Mouse (Mus musculus): ENCODE measurements around the gene Dhcr24.
A peak's percentile ranks its signal among the peaks of the same experiment; 100 is the strongest.

The Dhcr24 gene

DNA sequence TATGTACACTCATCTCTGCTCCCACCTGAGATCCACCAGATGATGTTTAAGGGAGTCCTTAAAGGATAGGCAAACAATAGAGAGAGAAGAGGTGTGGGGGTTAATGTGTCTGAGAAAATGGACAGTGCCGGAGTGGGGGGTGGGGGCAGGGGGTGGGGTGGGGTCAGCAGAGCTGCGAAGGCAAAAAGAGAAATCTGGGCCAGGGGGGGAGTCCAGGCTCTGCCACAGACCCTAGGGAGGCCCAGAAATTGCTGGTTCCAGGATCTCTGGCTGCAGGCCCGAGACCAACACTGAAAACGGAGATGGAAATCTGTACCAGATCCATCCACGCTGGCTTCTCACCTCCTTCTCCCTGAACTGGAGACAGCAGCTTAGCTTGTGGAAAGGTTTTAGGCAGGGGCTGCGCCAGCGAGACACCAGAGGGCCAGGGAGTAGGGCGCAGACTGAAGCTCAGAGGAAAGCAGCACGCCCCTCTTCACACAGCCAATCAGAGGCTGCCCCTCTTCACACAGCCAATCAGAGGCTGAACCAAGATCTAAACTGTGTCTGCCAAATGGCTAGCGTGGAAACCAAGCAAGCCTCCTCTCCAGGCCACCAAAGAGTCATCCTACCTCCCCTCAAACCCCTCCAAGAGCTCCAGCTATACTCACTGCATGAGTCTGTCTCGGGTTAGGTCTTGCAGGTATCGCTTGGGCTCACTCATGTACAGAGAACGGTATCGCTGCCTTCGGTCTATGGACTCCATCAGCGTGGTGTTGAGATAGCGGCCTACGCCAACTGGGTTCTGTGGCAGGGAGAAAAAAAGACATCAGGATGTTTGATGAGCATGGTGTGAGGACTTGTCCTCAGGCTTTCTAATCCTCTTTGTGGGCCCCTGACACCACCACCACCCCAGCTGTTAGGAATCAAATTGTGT, 46.1 kb downstream of the Dhcr24 start:
- DNase-seq (ENCODE audit: low spot score in 2 of 2): no peak

DNA sequence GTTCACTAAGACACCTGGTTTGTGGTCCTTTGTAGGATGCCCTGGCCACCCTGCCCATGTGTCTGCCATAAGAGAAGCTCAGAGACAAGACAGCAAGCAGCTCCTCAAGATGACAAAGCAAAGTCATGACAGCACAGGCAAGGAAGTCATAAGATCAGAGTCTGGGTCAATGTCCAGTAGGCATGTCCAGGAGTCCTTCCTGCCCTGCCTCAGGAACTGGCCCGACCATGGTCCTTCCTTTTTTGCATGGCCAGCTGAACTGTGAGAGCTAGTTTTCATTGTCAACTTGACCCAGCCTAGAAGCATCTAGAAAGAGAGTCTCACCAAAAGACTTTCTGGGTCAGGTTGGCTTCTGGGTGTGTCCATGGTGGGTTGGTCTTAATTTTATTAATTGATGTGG, 47.1 kb downstream of the Dhcr24 start:
- DNase-seq (ENCODE audit: low spot score in 2 of 2): no peak

DNA sequence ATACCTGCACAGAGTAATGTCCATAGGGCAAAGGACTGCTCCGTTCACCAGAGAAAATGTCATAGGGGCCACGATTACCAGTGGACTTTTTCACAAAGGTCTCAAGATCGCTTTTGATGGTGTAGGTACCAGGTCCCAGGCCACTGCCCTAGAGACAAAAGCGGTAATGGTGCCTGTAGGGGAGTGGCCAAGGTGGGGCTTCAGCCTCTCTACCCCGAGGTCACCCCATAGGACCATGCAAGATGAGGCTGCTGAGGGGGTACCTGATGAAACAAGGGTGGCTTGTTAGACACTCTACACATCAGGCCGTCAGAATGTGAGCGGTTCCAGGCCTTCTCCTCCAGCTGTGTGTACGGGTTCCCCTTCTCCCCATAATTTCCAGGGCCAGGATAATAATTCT, 52.3 kb downstream of the Dhcr24 start:
- no peak for DNase-seq (ENCODE audit: low spot score in 2 of 2)

DNA sequence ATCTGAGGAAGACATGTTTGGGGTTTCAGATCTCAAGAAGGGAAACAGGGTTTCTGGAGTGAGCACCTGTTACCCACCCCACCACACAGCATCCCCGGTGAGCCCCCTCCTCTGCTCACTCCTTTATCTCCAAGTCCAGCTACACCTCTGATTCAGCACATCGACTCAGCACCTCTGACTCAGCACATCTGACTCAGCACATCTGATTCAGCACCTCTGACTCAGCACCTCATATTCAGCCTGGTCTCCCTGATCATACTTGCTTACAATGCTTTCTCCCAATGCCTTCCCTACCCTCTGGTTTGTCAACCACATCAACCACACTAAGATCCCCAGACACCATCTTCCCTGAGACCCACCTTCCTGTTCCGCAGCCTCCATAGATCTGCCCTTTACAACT, 52.7 kb downstream of the Dhcr24 start:
- DNase-seq (ENCODE audit: low spot score in 2 of 2): no peak

DNA sequence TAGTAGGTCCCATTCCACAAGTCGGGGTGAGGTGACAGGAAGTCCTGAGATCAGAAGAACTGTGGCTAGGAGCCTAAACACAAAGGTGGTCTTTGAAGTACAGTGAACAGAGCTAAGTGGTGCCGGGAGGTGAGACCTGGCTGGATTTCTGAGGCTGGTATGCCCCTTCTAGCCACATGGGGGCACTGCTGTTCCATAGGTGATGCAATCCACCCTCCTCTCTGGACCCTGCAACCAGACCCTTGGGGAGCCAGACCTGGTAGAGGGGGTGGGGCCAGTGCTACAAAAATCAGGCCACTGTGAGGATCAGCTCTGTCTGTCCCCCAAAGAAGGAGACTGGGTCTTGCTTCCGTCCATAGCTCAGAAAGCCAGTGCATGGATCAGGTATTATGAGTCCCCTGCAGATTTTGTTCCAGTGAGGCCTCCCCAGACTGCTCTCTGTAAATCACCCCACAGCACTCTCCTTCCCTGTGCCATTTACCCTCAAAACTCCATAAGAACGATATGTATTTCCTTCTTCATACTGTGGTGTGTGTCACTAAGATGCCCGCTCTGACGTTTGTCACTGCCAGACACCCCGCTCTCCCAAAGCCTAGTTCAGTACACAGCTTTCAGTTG, 53.5 kb downstream of the Dhcr24 start:
- peak; percentile 52 to 75 for DNase-seq (ENCODE audit: low spot score in 2 of 2)

DNA sequence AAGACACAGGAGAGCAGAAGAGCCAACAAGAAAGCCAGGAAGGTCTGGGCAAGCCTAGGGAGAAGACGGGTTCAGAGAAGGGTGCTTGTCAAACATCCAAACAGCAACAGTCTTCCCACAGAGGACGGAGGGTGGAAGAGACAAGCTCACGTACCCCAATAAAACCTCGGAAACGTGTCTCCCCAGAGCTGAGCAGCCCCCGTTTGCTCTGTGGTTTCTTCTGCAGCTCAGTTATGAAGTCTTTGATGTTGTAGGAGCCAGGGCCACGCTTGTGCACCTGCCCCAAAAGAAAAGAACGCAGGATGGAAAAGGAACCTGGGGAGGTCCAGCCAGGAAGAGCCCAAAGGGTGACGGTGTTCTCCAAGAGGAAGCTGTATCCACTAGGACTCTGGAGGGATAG, 54.0 kb downstream of the Dhcr24 start:
- no peak for DNase-seq (ENCODE audit: low spot score in 2 of 2)

DNA sequence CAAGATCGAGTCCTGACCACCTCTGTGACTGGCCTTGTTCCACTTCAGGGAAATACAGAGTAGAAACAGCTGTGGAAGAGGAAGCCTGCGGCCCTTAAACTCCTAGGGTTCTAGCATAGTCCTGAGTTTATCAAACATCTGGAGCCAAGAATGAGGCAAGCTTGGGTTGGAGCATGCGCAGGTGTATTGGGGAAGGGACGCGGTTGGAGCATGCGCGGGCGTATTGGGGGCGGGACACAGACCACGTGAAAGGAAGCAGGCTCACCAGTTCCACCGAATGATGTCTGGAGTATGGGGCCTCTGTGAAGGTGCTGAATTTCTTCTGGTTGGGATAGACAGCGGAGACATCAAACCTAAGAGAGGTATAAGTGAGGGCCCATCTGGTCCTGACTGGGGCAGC, 54.8 kb downstream of the Dhcr24 start:
- DNase-seq (ENCODE audit: low spot score in 2 of 2): no peak

DNA sequence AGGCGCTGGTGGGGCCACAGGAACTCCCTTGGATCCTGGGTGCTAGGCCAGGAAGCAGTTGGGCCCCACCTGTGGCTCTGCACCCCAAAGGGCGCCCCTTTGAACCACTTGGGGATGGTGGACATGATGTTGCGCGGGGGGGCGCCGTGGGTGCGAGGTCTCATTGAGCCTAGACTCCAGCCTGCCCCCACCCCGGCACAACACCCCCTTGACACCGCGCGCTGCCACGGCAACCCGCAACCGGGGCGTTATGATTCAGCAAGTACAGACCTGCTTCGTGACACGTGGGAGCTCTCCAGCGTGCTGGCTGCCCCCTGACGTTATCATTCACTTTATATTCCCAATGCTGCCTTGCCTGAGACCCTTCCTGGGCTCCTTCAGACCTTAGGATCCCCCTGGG, 56.2 kb downstream of the Dhcr24 start, which contains the start of gene Lexm:
Lexm (minus strand) TSS at position 186 of the 400 bp plus-strand sequence.
- DNase-seq (ENCODE audit: low spot score in 2 of 2): no peak

DNA sequence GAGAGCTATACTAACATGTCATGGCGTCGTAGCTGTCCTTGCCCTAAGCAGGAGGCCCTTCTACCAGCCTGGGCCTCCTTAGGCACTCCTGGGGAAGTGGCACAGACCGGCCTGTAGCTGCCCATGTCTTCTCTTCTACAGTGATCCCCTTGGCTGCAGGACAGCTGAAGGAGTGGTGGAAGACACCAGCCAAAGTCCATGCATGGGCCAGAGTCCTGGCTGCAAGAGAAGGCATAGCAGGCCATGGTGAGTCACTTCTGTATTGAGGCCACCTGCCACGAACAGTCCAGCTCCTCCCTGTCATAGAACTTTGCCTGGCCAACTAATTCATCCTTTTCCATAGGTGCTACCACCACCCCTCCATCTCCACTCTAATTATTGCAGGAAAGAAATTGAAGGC, 58.1 kb downstream of the Dhcr24 start:
- no peak for DNase-seq (ENCODE audit: low spot score in 2 of 2)

DNA sequence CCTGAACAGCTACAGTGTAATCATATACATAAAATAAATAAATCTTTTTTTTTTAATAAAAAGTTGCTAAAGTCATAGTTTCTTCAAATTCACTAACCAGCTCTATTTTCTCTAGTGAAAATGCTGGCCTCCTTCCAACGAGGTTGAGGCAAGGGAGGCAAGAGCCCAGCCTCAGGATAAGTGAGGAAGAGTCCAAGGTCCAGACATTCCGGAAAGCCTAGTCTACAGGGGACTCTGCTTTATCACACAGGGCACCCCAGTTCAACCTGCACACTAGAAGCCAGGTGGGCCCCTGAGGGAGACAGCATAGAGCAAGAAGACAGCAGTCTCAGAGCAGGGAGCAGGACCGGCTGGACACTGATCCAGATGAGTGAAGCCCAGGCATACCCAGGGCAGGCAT, 60.6 kb downstream of the Dhcr24 start:
- no peak for DNase-seq (ENCODE audit: low spot score in 2 of 2)

DNA sequence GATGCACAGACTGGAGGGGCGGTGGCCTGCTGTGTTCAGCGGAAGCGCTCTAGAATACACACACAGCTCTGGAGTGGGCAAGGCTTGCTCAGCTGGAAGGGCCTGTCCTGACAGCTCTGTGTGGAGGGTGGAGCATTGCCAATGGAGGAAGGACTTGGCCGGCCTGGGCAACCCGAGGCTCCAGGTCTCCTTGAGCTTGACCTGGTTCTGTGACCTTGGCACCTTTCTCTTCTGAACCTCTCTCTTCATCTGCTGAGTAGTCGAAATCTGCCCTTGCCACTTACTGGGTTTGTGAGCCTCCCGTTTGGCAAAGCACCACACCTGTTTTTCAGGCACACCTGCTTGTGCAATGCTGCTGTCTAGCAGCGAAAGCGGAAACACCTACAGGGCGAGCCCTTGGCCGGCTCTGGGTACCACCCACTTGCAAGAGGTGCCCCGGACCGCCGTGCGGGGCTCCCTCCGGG, 61.2 kb downstream of the Dhcr24 start, which contains the start of gene Ttc22:
Ttc22 (plus strand) TSS at position 403 of the 464 bp plus-strand sequence.
- DNase-seq (ENCODE audit: low spot score in 2 of 2): no peak

DNA sequence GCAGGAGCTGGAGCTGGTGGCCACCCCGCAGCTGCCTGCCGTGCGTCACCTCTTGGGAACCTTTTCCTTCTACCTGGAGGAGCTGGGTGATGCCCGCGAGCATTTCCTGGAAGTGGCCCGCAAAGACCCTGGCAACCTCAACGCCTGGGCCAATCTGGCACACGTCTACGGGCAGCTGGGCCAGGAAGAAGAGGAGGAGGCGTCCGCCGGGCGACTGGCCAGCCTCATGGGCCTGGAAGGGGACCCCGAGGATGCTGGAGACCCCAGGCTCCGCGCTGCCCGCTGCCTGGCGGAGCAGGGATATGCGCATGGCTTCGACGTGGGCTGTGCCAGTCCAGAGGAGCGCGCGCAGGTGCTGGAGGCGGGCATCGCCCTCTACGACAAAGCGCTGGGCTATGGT, 61.9 kb downstream of the Dhcr24 start:
- DNase-seq (ENCODE audit: low spot score in 2 of 2): no peak

DNA sequence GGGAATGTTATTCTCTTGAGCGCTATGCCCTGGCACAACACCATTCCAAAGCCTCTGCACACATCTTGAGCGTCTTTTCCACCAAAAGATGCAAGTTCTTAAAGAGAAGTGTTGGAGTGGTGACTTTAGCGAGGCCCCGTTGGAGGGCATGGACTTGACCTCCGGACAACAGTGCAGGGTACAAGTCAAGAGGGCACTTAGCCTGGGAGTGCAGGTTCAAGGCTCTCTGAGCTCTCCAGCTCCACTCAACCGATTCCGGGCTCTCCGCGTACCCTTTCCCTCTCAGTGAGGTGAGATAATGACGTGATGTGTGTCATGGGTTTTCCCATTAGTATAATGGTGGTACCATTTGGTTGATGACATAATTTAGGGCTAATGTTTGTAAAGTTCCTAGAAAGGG, 63.4 kb downstream of the Dhcr24 start:
- no peak for DNase-seq (ENCODE audit: low spot score in 2 of 2)

DNA sequence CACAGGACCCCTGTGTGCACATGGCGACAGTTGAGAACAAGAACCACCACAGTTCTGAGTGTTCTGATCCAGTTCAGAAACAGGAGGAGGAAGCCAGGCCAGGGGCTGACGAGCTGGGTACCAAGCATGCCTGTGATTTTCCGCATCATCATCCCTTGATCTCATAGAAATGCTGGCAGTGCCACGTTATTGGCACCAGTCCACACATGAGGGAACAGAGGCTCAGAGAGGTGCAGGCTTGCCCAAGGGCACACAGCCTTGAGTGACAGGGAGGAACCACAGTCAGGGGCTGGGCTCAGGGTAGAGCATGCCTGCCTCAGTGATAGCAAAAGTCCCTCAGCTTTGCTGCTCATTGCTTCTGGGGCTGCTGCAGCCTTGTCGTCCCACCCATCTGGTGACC, 67.0 kb downstream of the Dhcr24 start:
- no peak for DNase-seq (ENCODE audit: low spot score in 2 of 2)

DNA sequence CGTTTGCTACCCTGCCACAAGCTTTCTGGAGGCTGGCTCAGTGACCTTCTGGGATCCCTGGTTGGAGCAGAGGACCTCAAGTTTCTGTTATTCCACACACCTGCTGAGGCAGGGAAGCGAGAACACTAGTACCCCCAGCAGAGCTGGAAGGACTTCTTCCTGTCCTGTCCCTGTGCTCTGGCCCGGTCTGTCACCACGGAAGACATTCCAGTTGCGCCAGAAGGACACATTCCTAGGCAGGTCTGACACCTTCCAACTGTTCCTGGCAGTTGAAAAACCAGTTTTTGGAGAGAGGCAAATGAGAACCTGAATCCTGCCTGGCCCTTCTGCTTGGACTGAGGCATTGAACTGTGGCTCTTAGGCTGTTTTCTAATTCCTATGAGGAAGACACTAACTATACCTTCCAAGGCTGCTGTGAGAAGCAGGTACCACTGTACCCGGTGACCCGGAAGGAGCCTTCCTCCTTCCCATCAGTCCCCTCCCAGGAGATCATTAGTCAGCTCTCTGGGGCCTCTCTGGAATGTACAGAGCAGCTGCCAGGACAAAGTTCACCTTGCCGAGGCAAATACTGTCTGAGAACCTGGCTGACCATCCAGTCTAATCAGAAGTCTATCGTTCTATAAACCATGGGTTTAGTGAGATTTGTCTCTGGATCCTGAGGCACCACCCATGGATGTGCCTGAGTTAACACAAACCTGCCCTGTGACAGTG, 68.0 kb downstream of the Dhcr24 start:
- DNase-seq (ENCODE audit: low spot score in 2 of 2): no peak

DNA sequence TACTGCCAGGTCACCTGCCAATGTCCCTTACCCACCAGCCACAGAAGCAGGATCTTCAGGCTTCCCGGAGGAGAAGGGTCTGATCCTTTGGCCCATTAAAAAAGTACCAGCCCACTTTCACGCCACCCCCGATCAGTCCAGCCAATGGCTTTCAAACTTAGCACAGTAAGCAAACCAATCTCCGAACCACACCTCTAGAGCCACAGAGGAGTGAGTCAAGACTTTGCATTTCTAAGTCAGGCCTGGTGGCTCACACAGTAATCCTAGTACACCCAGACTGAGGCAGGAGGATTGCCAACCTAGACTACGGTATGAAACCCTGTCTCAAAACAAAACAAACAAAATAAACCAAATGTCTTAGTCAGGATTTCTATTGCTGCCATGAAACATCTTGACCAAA, 68.5 kb downstream of the Dhcr24 start:
- DNase-seq (ENCODE audit: low spot score in 2 of 2): no peak

DNA sequence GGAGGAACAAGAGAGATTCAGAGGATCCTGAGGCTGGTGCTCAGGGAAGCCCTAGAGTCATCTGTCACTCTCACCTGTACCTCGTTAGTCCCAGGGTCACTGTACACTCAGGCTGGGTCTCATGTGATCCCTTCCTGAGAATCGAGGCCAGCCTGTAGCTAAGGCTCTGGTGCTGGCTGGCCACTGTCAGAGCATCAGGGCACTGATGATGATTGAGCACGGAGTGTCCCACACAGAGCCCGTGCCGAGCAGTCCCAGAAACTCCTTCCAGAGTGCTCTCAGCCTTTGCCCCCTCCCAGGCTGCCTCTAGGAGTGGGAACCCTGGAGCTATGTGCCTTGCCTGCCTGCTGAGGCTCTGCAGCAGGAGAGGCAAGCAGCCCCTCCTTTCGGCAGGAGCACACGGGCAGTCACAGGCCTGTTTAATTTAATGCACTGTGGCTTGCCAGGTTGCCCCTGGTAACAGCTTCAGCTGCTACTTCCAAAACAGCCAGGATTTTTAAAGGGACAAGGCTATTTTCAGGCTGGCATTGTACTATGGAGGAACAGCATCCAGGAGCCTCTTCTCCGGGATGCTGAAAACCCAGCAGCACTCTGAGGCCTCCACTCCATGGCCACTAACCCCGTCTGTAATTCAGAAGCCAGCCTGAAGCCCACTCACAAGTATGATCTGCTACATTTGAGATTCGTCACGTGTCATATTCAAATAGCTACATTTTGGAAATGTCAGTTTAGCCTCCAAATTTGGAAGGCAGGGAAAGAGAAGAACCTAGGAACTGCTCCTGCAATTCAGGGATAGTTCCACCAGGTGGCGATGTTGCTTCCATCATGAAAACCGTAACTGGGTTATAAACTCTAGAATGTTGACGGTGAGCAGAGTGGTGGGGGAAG, 69.7 kb downstream of the Dhcr24 start:
- peak; percentile 83 to 84 for DNase-seq (ENCODE audit: low spot score in 2 of 2)

DNA sequence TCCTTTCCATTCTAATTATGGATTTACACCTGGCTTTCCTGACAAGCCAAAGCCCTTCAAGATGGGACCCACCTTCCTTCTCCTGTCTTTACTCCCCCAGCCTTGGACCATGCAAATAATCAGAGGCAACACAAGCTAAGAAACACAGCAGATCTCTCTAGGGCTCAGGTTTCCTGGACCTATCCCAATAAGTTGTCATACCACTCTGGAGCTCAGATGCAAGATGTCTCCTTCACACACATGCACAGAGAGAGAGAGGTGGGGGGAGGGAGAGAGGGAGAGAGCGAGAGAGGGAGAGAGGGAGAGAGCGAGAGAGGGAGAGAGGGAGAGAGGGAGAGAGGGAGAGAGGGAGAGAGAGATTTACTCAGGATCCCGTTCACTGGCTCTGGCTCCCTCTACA, 71.5 kb downstream of the Dhcr24 start:
- no peak for DNase-seq (ENCODE audit: low spot score in 2 of 2)

DNA sequence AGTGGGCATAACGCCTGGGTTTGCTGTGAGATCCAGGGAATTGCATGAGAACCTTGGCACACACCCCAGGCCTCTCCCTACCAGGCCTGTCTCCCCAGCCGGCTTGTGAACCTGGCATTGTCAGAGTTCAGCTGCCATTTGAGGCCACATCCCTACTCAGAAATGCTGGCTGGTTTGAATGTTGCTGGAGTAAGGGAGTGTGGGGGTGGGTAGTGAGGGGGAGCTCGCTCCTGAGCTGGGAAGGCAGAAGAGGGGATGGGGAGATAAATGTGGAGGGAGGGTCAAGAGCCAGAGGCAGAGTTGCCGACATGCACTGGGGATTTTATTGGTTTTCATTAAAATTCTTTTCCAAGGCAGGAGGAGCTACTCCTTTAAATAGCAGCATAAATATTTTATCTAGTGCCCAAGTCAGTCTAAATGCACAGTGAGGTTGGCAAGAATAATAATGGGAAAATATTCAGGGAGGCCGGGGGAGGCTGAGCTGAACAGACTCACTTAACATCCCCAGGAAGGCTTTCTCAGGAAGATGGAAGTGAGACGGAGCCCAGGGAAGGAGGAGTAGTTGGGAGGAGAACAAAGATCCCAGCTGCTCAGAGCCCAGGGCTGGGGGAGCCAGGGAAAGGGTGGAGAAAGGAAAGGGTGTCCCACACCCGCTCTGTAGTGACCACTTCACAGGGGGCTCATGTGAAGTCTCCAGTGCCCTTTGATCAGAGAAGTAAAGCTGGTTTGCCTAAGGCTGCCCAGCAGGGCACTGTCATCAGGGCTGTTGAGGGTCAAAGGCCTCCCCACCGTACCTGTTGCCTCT, 72.6 kb downstream of the Dhcr24 start:
- DNase-seq (ENCODE audit: low spot score in 2 of 2): no peak

DNA sequence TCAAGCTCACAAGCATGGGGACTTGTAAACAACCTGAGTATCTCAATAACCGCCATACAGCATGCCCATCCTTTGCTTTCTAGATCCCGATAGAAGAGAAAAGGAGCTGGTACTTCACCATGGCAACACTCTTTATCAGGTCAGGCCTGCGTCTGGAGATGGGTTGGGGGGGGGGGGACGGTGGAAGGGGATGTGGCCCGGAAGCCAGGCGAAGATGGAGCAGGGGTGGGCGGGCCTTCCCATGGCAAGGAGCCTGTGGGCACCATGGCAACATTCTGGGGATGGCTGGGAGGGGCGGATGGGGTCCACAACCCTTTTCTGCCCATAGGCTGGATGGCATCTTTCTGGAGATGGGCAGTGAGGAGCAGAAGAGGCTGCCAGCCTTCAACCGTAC, 73.2 kb downstream of the Dhcr24 start:
- no peak for DNase-seq (ENCODE audit: low spot score in 2 of 2)
